8 mouse cellular contexts compared by ENCODE assay signal in genomic region chr2:163823771-163824170, GRCm38 (mm10). TPM values are rescaled to one million over a fixed set of nuclear protein-coding genes. Genes with fewer than 3 reads are reported as not detected.
A peak's percentile ranks its signal among the peaks of the same experiment; 100 is the strongest.
DNase-seq lines count a peak whose midpoint lies in the region; ATAC-seq lines count a peak whose summit lies in the region.

No protein-coding gene starts in this region.

- H3K27ac ChIP-seq in midbrain, embryonic 10.5 days (replicated peaks): peak overlapping the region; percentile 64
- no peak overlapping the region for H3K27ac ChIP-seq in midbrain, embryonic 16.5 days (ENCODE audit: low read length)
- H3K27ac ChIP-seq in limb, embryonic 12.5 days: no peak overlapping the region
- no peak overlapping the region for H3K27ac ChIP-seq in neural tube, embryonic 13.5 days (replicated peaks)

- H3K4me1 ChIP-seq in midbrain, embryonic 10.5 days: peaks cover 10% of the 10 kb centered on the region
- no peaks in the 10 kb centered on the region for H3K4me1 ChIP-seq in midbrain, embryonic 16.5 days (ENCODE audit: control insufficient read depth, insufficient read depth, low read length)
- H3K4me1 ChIP-seq in limb, embryonic 12.5 days (replicated peaks): peaks cover 7% of the 10 kb centered on the region; the same call in 1 of the 2 replicates
- H3K4me1 ChIP-seq in neural tube, embryonic 13.5 days (replicated peaks): no peaks in the 10 kb centered on the region

- H3K27me3 ChIP-seq in midbrain, embryonic 10.5 days (ENCODE audit: low read depth, poor library complexity, severe bottlenecking): no peaks in the 10 kb centered on the region
- H3K27me3 ChIP-seq in midbrain, embryonic 16.5 days (ENCODE audit: control insufficient read depth, insufficient read depth, low read depth, low read length): 0 out of 2 replicates have a peak, but pooled peaks cover 2% of the 10 kb centered on the region
- no peaks in the 10 kb centered on the region for H3K27me3 ChIP-seq in limb, embryonic 12.5 days
- H3K27me3 ChIP-seq in neural tube, embryonic 13.5 days: no peaks in the 10 kb centered on the region

- H3K9ac ChIP-seq in midbrain, embryonic 16.5 days (ENCODE audit: low read depth, low read length): no peak overlapping the region
- no peak overlapping the region for H3K9ac ChIP-seq in limb, embryonic 12.5 days (replicated peaks)
- H3K9ac ChIP-seq in neural tube, embryonic 13.5 days: 0 out of 2 replicates have a peak overlapping the region, but pooled peaks have one; percentile 9

- no peak for ATAC-seq in midbrain, embryonic 16.5 days
- 0 out of 2 replicates have a peak, but pooled peaks have one; percentile 63 for ATAC-seq in limb, embryonic 12.5 days (ENCODE audit: insufficient number of reproducible peaks, insufficient read depth, low FRiP score, low TSS enrichment, low read depth)
- ATAC-seq in neural tube, embryonic 13.5 days (ENCODE audit: low read depth): no peak
- no peak for ATAC-seq in megakaryocyte, adult 5-6 weeks (ENCODE audit: poor library complexity, severe bottlenecking)

- WGBS in midbrain, embryonic 10.5 days: 27% methylated on average over 11 of the region's 11 CpGs
- 20% methylated on average over 11 of the region's 11 CpGs for WGBS in midbrain, embryonic 16.5 days
- 21% methylated on average over 11 of the region's 11 CpGs for WGBS in limb, embryonic 12.5 days
- WGBS in neural tube, embryonic 13.5 days: 13% methylated on average over 11 of the region's 11 CpGs

- peak overlapping the region; percentile 23; the same call in 1 of the 2 replicates for H3K4me3 ChIP-seq in midbrain, embryonic 10.5 days
- no peak overlapping the region for H3K4me3 ChIP-seq in midbrain, embryonic 16.5 days (ENCODE audit: low read depth, low read length)
- H3K4me3 ChIP-seq in limb, embryonic 12.5 days (replicated peaks): 0 out of 2 replicates have a peak overlapping the region, but pooled peaks have one; percentile 3
- no peak overlapping the region for H3K4me3 ChIP-seq in neural tube, embryonic 13.5 days

- no peak overlapping the region for H3K4me2 ChIP-seq in midbrain, embryonic 16.5 days (ENCODE audit: low read length)
- H3K4me2 ChIP-seq in limb, embryonic 12.5 days: peak overlapping the region; percentile 41
- H3K4me2 ChIP-seq in neural tube, embryonic 13.5 days: peak overlapping the region; percentile 33

- DNase-seq in midbrain, embryonic 10.5 days (ENCODE audit: low spot score): peak; percentile 51
- peak; percentile 56 for DNase-seq in gastrocnemius, postnatal 14 days
- DNase-seq in urinary bladder, postnatal 10 days (ENCODE audit: low spot score): no peak
- no peak for DNase-seq in cerebellum, adult 11 months

- intact Hi-C loops in gastrocnemius, postnatal 14 days (cut with DNase I; ENCODE audit: low total_unique reads): no loop called here

- H3K36me3 ChIP-seq in midbrain, embryonic 10.5 days: no peaks in the 10 kb centered on the region
- no peaks in the 10 kb centered on the region for H3K36me3 ChIP-seq in midbrain, embryonic 16.5 days (ENCODE audit: control insufficient read depth, insufficient read depth, low read length)
- no peaks in the 10 kb centered on the region for H3K36me3 ChIP-seq in limb, embryonic 12.5 days
- no peaks in the 10 kb centered on the region for H3K36me3 ChIP-seq in neural tube, embryonic 13.5 days

- no peaks in the 10 kb centered on the region for H3K9me3 ChIP-seq in midbrain, embryonic 10.5 days (replicated peaks)
- no peaks in the 10 kb centered on the region for H3K9me3 ChIP-seq in midbrain, embryonic 16.5 days (replicated peaks; ENCODE audit: control insufficient read depth, low read length, poor library complexity, severe bottlenecking)
- H3K9me3 ChIP-seq in limb, embryonic 12.5 days: no peaks in the 10 kb centered on the region
- H3K9me3 ChIP-seq in neural tube, embryonic 13.5 days: no peaks in the 10 kb centered on the region

RNA-seq across cellular contexts. Expression of gene Ccn5, which starts 3.1 kb away (rescaled TPM):
- polyA plus RNA-seq in midbrain, embryonic 10.5 days (2016; fragmentation: Nextera tagmentation; extraction: Ambion mirVana): 0.39 and 0.60 TPM in 2 replicates
- polyA plus RNA-seq in midbrain, embryonic 16.5 days (2015; fragmentation: Nextera tagmentation; extraction: Ambion mirVana): 0.47 and 0.72 TPM in 2 replicates
- total RNA-seq in gastrocnemius, postnatal 14 days (2021): under 1 TPM; 0.27 to 0.39 TPM
- 0.20 and 0.50 TPM in 2 replicates for polyA plus RNA-seq in limb, embryonic 12.5 days (2016; fragmentation: Nextera tagmentation; extraction: Ambion mirVana)
- 0.32 TPM in 1 of 2 replicates, not detected in the other for polyA plus RNA-seq in neural tube, embryonic 13.5 days (2015; fragmentation: Nextera tagmentation; extraction: Ambion mirVana)
- 0.27 TPM in 1 of 2 replicates, not detected in the other for total RNA-seq in megakaryocyte, adult 5-6 weeks (2015)
- total RNA-seq in megakaryocyte, adult 5-6 weeks (2017): 0.59 and 1.5 TPM in 2 replicates

RNA-seq across cellular contexts. Expression of gene Kcnk15, which starts 29.7 kb away (rescaled TPM):
- polyA plus RNA-seq in midbrain, embryonic 10.5 days (2016; fragmentation: Nextera tagmentation; extraction: Ambion mirVana): not detected in 2 replicates
- 0.17 and 0.33 TPM in 2 replicates for polyA plus RNA-seq in midbrain, embryonic 16.5 days (2015; fragmentation: Nextera tagmentation; extraction: Ambion mirVana)
- total RNA-seq in gastrocnemius, postnatal 14 days (2021): not detected
- polyA plus RNA-seq in limb, embryonic 12.5 days (2016; fragmentation: Nextera tagmentation; extraction: Ambion mirVana): 0.23 TPM in 1 of 2 replicates, not detected in the other
- not detected in 2 replicates for polyA plus RNA-seq in neural tube, embryonic 13.5 days (2015; fragmentation: Nextera tagmentation; extraction: Ambion mirVana)
- total RNA-seq in megakaryocyte, adult 5-6 weeks (2015): not detected in 2 replicates
- total RNA-seq in megakaryocyte, adult 5-6 weeks (2017): not detected in 2 replicates

Comparison
In these comparisons a context has a peak if more than half of its experiments do, and no peak if none do; other contexts are left out.
1. H3K4me3 ChIP-seq: peak in midbrain, embryonic 10.5 days (single experiment) and limb, embryonic 12.5 days (single experiment); none in midbrain, embryonic 16.5 days (single experiment) and neural tube, embryonic 13.5 days (single experiment).
2. DNase-seq: peak in midbrain, embryonic 10.5 days (single experiment) and gastrocnemius, postnatal 14 days (single experiment); none in urinary bladder, postnatal 10 days (single experiment) and cerebellum, adult 11 months (single experiment).